Mouse (Mus musculus): ENCODE results near the gene Pitx3.

DNA sequence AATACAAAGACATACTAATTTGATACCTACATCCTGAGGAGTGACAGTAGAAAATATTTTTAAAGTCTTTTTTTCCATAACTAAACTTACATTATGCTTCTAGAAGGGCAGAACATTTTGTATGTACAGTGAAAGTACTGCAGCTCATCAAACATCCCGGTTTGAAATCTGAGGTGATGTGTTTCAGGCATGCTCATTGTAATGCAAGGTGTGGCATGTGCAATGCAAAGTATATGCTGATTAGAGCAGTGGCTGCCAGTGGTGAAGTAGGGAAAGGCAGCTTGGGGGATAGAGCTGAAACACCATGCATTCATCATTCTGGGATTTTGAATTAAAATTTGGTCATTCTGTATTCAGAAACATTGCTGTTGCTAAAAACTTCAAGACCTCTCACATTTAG is 21.8 kb upstream of the Pitx3 start:
- TF ChIP-seq CTCF (IDR thresholded peaks at IDR 0.05; ENCODE audit: borderline replicate concordance, control insufficient read depth, extremely low read depth, insufficient read depth, low read length, poor library complexity) = no peak
- no peak for TF ChIP-seq POLR2A (IDR thresholded peaks at IDR 0.05; ENCODE audit: control insufficient read depth, extremely low read depth, insufficient read depth, low read length, poor library complexity)
